Mouse (Mus musculus): Measurements from ENCODE around the gene Arrb2. TPM values are rescaled to one million over a fixed set of nuclear protein-coding genes. Genes with fewer than 3 reads are reported as not detected.

Gene Arrb2
- polyA plus RNA-seq, 1 experiment from 2014 or later = 14.8 TPM

- Histone ChIP-seq H3K36me3 (ENCODE audit: control insufficient read depth, insufficient read depth, low read length) (no peaks in the 10 kb centered on the region; the same call in 1 of the 2 replicates), H3K27ac (ENCODE audit: low read length) (no peak overlapping the region), H3K4me3 (replicated peaks; ENCODE audit: low read length) (no peak overlapping the region), H3K4me1 (ENCODE audit: control insufficient read depth, insufficient read depth, low read length) (peaks cover 9% of the 10 kb centered on the region), H3K9me3 (replicated peaks; ENCODE audit: control insufficient read depth, low read length) (no peaks in the 10 kb centered on the region), H3K4me2 (ENCODE audit: low read depth, low read length) (peak overlapping the region; percentile 59; the same call in 1 of the 2 replicates), H3K9ac (ENCODE audit: low read length) (no peak overlapping the region), H3K27me3 (ENCODE audit: control insufficient read depth, insufficient read depth, low read length) (no peaks in the 10 kb centered on the region)
- ATAC-seq (ENCODE audit: insufficient read depth, low FRiP score) = no peak
- 82% methylated on average over 9 of the region's 9 CpGs for WGBS
These were observed 21.0 kb downstream of the Arrb2 start for GRCm38 (mm10) chr11:70453261-70454044.

GRCm38 (mm10) chr11:70458688-70459600, 26.5 kb downstream of the Arrb2 start, which contains the start of gene Zmynd15:
Zmynd15 (plus strand) TSS chr11:70459433.
- H3K9me3 ChIP-seq (replicated peaks; ENCODE audit: control insufficient read depth, low read length) = no peaks in the 10 kb centered on the region
- WGBS = 14% methylated on average over 32 of the region's 32 CpGs
- H3K36me3 ChIP-seq (ENCODE audit: control insufficient read depth, insufficient read depth, low read length) = no peaks in the 10 kb centered on the region; the same call in 1 of the 2 replicates
- H3K27ac ChIP-seq (ENCODE audit: low read length) = no peak within 1 kb of the TSS
- peak within 1 kb of the TSS; percentile 79 for H3K9ac ChIP-seq (ENCODE audit: low read length)
- peaks cover 12% of the 10 kb centered on the region for H3K4me1 ChIP-seq (ENCODE audit: control insufficient read depth, insufficient read depth, low read length)
- peak within 1 kb of the TSS; percentile 99 for H3K4me2 ChIP-seq (ENCODE audit: low read depth, low read length)
- H3K4me3 ChIP-seq (replicated peaks; ENCODE audit: low read length) = peak within 1 kb of the TSS; percentile 73
- no peak for ATAC-seq (ENCODE audit: insufficient read depth, low FRiP score)
- peaks cover 3% of the 10 kb centered on the region for H3K27me3 ChIP-seq (ENCODE audit: control insufficient read depth, insufficient read depth, low read length)

GRCm38 (mm10) chr11:70459601-70460101, 27.2 kb downstream of the Arrb2 start, which contains the start of gene Cxcl16:
Cxcl16 (minus strand) TSS chr11:70459984.
- Histone ChIP-seq H3K27me3 (ENCODE audit: control insufficient read depth, insufficient read depth, low read length) (peaks cover 3% of the 10 kb centered on the region), H3K27ac (ENCODE audit: low read length) (no peak within 1 kb of the TSS), H3K9me3 (replicated peaks; ENCODE audit: control insufficient read depth, low read length) (no peaks in the 10 kb centered on the region), H3K36me3 (ENCODE audit: control insufficient read depth, insufficient read depth, low read length) (no peaks in the 10 kb centered on the region), H3K9ac (ENCODE audit: low read length) (peak within 1 kb of the TSS; percentile 79), H3K4me3 (replicated peaks; ENCODE audit: low read length) (peak within 1 kb of the TSS; percentile 73), H3K4me1 (ENCODE audit: control insufficient read depth, insufficient read depth, low read length) (peaks cover 12% of the 10 kb centered on the region), H3K4me2 (ENCODE audit: low read depth, low read length) (peak within 1 kb of the TSS; percentile 99)
- ATAC-seq (ENCODE audit: insufficient read depth, low FRiP score) = peak; percentile 84
- WGBS = 4% methylated on average over 30 of the region's 30 CpGs

GRCm38 (mm10) chr11:70463970-70464369, 31.5 kb downstream of the Arrb2 start:
- H3K9ac ChIP-seq (ENCODE audit: low read length) = no peak overlapping the region
- H3K9me3 ChIP-seq (replicated peaks; ENCODE audit: control insufficient read depth, low read length) = no peaks in the 10 kb centered on the region
- H3K4me1 ChIP-seq (ENCODE audit: control insufficient read depth, insufficient read depth, low read length) = peaks cover 18% of the 10 kb centered on the region
- no peak overlapping the region for H3K4me3 ChIP-seq (replicated peaks; ENCODE audit: low read length)
- H3K27me3 ChIP-seq (ENCODE audit: control insufficient read depth, insufficient read depth, low read length) = peaks cover 6% of the 10 kb centered on the region
- no peaks in the 10 kb centered on the region for H3K36me3 ChIP-seq (ENCODE audit: control insufficient read depth, insufficient read depth, low read length)
- no peak for ATAC-seq (ENCODE audit: insufficient read depth, low FRiP score)
- H3K4me2 ChIP-seq (ENCODE audit: low read depth, low read length) = no peak overlapping the region
- H3K27ac ChIP-seq (ENCODE audit: low read length) = no peak overlapping the region
- 85% methylated on average over 5 of the region's 5 CpGs for WGBS

- Histone ChIP-seq H3K27ac (ENCODE audit: low read length) (no peak overlapping the region), H3K4me2 (ENCODE audit: low read depth, low read length) (peak overlapping the region; percentile 76), H3K27me3 (ENCODE audit: control insufficient read depth, insufficient read depth, low read length) (peaks cover 6% of the 10 kb centered on the region), H3K4me1 (ENCODE audit: control insufficient read depth, insufficient read depth, low read length) (peaks cover 11% of the 10 kb centered on the region), H3K36me3 (ENCODE audit: control insufficient read depth, insufficient read depth, low read length) (no peaks in the 10 kb centered on the region), H3K4me3 (replicated peaks; ENCODE audit: low read length) (peak overlapping the region; percentile 41), H3K9ac (ENCODE audit: low read length) (peak overlapping the region; percentile 67; the same call in 1 of the 2 replicates), H3K9me3 (replicated peaks; ENCODE audit: control insufficient read depth, low read length) (no peaks in the 10 kb centered on the region)
- 34% methylated on average over 16 of the region's 16 CpGs for WGBS
- 0 out of 2 replicates have a peak, but pooled peaks have one; percentile 9 for ATAC-seq (ENCODE audit: insufficient read depth, low FRiP score)
These were observed 32.8 kb downstream of the Arrb2 start for GRCm38 (mm10) chr11:70465211-70465610.

- Histone ChIP-seq H3K27ac (ENCODE audit: low read length) (no peak overlapping the region; the same call in 1 of the 2 replicates), H3K4me3 (replicated peaks; ENCODE audit: low read length) (peak overlapping the region; percentile 41), H3K4me1 (ENCODE audit: control insufficient read depth, insufficient read depth, low read length) (peaks cover 11% of the 10 kb centered on the region), H3K9ac (ENCODE audit: low read length) (peak overlapping the region; percentile 67), H3K9me3 (replicated peaks; ENCODE audit: control insufficient read depth, low read length) (no peaks in the 10 kb centered on the region), H3K27me3 (ENCODE audit: control insufficient read depth, insufficient read depth, low read length) (peaks cover 3% of the 10 kb centered on the region), H3K36me3 (ENCODE audit: control insufficient read depth, insufficient read depth, low read length) (no peaks in the 10 kb centered on the region), H3K4me2 (ENCODE audit: low read depth, low read length) (peak overlapping the region; percentile 76)
- ATAC-seq (ENCODE audit: insufficient read depth, low FRiP score) = peak; percentile 27; the same call in 1 of the 2 replicates
- WGBS = 10% methylated on average over 23 of the region's 23 CpGs
These were observed 33.4 kb downstream of the Arrb2 start for GRCm38 (mm10) chr11:70465824-70466223.

- H3K9me3 ChIP-seq (replicated peaks; ENCODE audit: control insufficient read depth, low read length) = no peaks in the 10 kb centered on the region
- H3K36me3 ChIP-seq (ENCODE audit: control insufficient read depth, insufficient read depth, low read length) = no peaks in the 10 kb centered on the region
- peaks cover 3% of the 10 kb centered on the region; the same call in 1 of the 2 replicates for H3K27me3 ChIP-seq (ENCODE audit: control insufficient read depth, insufficient read depth, low read length)
- H3K4me3 ChIP-seq (replicated peaks; ENCODE audit: low read length) = no peak overlapping the region
- H3K4me1 ChIP-seq (ENCODE audit: control insufficient read depth, insufficient read depth, low read length) = peaks cover 11% of the 10 kb centered on the region
- no peak overlapping the region for H3K27ac ChIP-seq (ENCODE audit: low read length)
- whole genome bisulfite sequencing = 60% methylated on average over 5 of the region's 5 CpGs
- no peak overlapping the region for H3K4me2 ChIP-seq (ENCODE audit: low read depth, low read length)
- ATAC-seq (ENCODE audit: insufficient read depth, low FRiP score) = no peak
- no peak overlapping the region for H3K9ac ChIP-seq (ENCODE audit: low read length)
These were observed 35.6 kb downstream of the Arrb2 start for GRCm38 (mm10) chr11:70467902-70468619.

- Histone ChIP-seq H3K27ac (ENCODE audit: low read length) (no peak overlapping the region), H3K4me2 (ENCODE audit: low read depth, low read length) (no peak overlapping the region), H3K9ac (ENCODE audit: low read length) (no peak overlapping the region), H3K9me3 (replicated peaks; ENCODE audit: control insufficient read depth, low read length) (no peaks in the 10 kb centered on the region), H3K27me3 (ENCODE audit: control insufficient read depth, insufficient read depth, low read length) (peaks cover 3% of the 10 kb centered on the region; the same call in 1 of the 2 replicates), H3K4me1 (ENCODE audit: control insufficient read depth, insufficient read depth, low read length) (peaks cover 11% of the 10 kb centered on the region), H3K36me3 (ENCODE audit: control insufficient read depth, insufficient read depth, low read length) (no peaks in the 10 kb centered on the region), H3K4me3 (replicated peaks; ENCODE audit: low read length) (no peak overlapping the region)
- WGBS = 88% methylated on average over 3 of the region's 3 CpGs
- no peak for ATAC-seq (ENCODE audit: insufficient read depth, low FRiP score)
These were observed 37.3 kb downstream of the Arrb2 start for GRCm38 (mm10) chr11:70469764-70470163.

All from stomach, embryonic 16.5 days (tissue).